Mouse (Mus musculus): Measurements from ENCODE around the gene Nhlh2. TPM values are rescaled to one million over a fixed set of nuclear protein-coding genes. Genes with fewer than 3 reads are reported as not detected.

The Nhlh2 gene
- polyA plus RNA-seq, 1 experiment from 2014 or later = not detected

GRCm38 (mm10) chr3:102052036-102052435 is 42.2 kb downstream of the Nhlh2 start:
- Histone ChIP-seq H3K27ac (replicated peaks) (no peak overlapping the region), H3K4me1 (replicated peaks; ENCODE audit: control insufficient read depth, insufficient read depth) (no peaks in the 10 kb centered on the region)

GRCm38 (mm10) chr3:102053293-102053692 is 43.4 kb downstream of the Nhlh2 start:
- Histone ChIP-seq H3K36me3 (ENCODE audit: control insufficient read depth, insufficient read depth, low read length) (no peaks in the 10 kb centered on the region), H3K9ac (ENCODE audit: low read length) (no peak overlapping the region), H3K27me3 (ENCODE audit: control insufficient read depth, insufficient read depth, low read length) (no peaks in the 10 kb centered on the region), H3K4me3 (ENCODE audit: low read depth, low read length) (no peak overlapping the region), H3K9me3 (ENCODE audit: control insufficient read depth, low read length) (no peaks in the 10 kb centered on the region), H3K27ac (replicated peaks) (no peak overlapping the region), H3K4me1 (replicated peaks; ENCODE audit: control insufficient read depth, insufficient read depth) (no peaks in the 10 kb centered on the region), H3K4me2 (replicated peaks; ENCODE audit: low read depth) (no peak overlapping the region)
- TF ChIP-seq EP300 (optimal IDR thresholded peaks at IDR 0.05) (no peak), CTCF (IDR thresholded peaks at IDR 0.05; ENCODE audit: low read depth) (no peak)
- DNase-seq (ENCODE audit: low spot score) = no peak
- ATAC-seq (ENCODE audit: low FRiP score, low TSS enrichment) = no peak
- WGBS = 56% methylated on average over 8 of the region's 8 CpGs

More at GRCm38 (mm10) chr3:102052036-102052435, 42.2 kb downstream of the Nhlh2 start:
- Histone ChIP-seq H3K4me3 (ENCODE audit: low read depth, low read length) (no peak overlapping the region), H3K27me3 (ENCODE audit: control insufficient read depth, insufficient read depth, low read length) (no peaks in the 10 kb centered on the region), H3K9me3 (ENCODE audit: control insufficient read depth, low read length) (no peaks in the 10 kb centered on the region), H3K9ac (ENCODE audit: low read length) (no peak overlapping the region), H3K4me2 (replicated peaks; ENCODE audit: low read depth) (no peak overlapping the region), H3K36me3 (ENCODE audit: control insufficient read depth, insufficient read depth, low read length) (no peaks in the 10 kb centered on the region)
- TF ChIP-seq EP300 (optimal IDR thresholded peaks at IDR 0.05) = no peak
- TF ChIP-seq CTCF (IDR thresholded peaks at IDR 0.05; ENCODE audit: low read depth) = no peak
- ATAC-seq (ENCODE audit: low FRiP score, low TSS enrichment) (no peak), DNase-seq (ENCODE audit: low spot score) (no peak)
- WGBS = 37% methylated on average over 3 of the region's 3 CpGs

- Histone ChIP-seq H3K9me3 (ENCODE audit: control insufficient read depth, low read length) (no peaks in the 10 kb centered on the region), H3K27ac (replicated peaks) (no peak overlapping the region), H3K4me2 (replicated peaks; ENCODE audit: low read depth) (no peak overlapping the region), H3K27me3 (ENCODE audit: control insufficient read depth, insufficient read depth, low read length) (no peaks in the 10 kb centered on the region), H3K9ac (ENCODE audit: low read length) (no peak overlapping the region), H3K4me1 (replicated peaks; ENCODE audit: control insufficient read depth, insufficient read depth) (no peaks in the 10 kb centered on the region), H3K36me3 (ENCODE audit: control insufficient read depth, insufficient read depth, low read length) (no peaks in the 10 kb centered on the region), H3K4me3 (ENCODE audit: low read depth, low read length) (no peak overlapping the region)
- 66% methylated on average over 4 of the region's 4 CpGs for WGBS
- TF ChIP-seq CTCF (IDR thresholded peaks at IDR 0.05; ENCODE audit: low read depth) (no peak), EP300 (optimal IDR thresholded peaks at IDR 0.05) (no peak)
- ATAC-seq (ENCODE audit: low FRiP score, low TSS enrichment) (no peak), DNase-seq (ENCODE audit: low spot score) (no peak)
Observed at GRCm38 (mm10) chr3:102055878-102056277, 46.0 kb downstream of the Nhlh2 start.

GRCm38 (mm10) chr3:102060065-102060464 is 50.2 kb downstream of the Nhlh2 start:
- WGBS = 71% methylated on average over 6 of the region's 6 CpGs
- Histone ChIP-seq H3K36me3 (ENCODE audit: control insufficient read depth, insufficient read depth, low read length) (no peaks in the 10 kb centered on the region), H3K4me3 (ENCODE audit: low read depth, low read length) (no peak overlapping the region), H3K4me1 (replicated peaks; ENCODE audit: control insufficient read depth, insufficient read depth) (no peaks in the 10 kb centered on the region), H3K27ac (replicated peaks) (no peak overlapping the region), H3K9me3 (ENCODE audit: control insufficient read depth, low read length) (no peaks in the 10 kb centered on the region), H3K4me2 (replicated peaks; ENCODE audit: low read depth) (no peak overlapping the region), H3K9ac (ENCODE audit: low read length) (no peak overlapping the region), H3K27me3 (ENCODE audit: control insufficient read depth, insufficient read depth, low read length) (no peaks in the 10 kb centered on the region)
- TF ChIP-seq EP300 (optimal IDR thresholded peaks at IDR 0.05) (no peak), CTCF (IDR thresholded peaks at IDR 0.05; ENCODE audit: low read depth) (peak; percentile 56)
- ATAC-seq (ENCODE audit: low FRiP score, low TSS enrichment) (no peak), DNase-seq (ENCODE audit: low spot score) (no peak)

- Histone ChIP-seq H3K4me3 (ENCODE audit: low read depth, low read length) (no peak overlapping the region), H3K36me3 (ENCODE audit: control insufficient read depth, insufficient read depth, low read length) (no peaks in the 10 kb centered on the region), H3K9ac (ENCODE audit: low read length) (no peak overlapping the region), H3K27ac (replicated peaks) (no peak overlapping the region), H3K9me3 (ENCODE audit: control insufficient read depth, low read length) (no peaks in the 10 kb centered on the region), H3K4me1 (replicated peaks; ENCODE audit: control insufficient read depth, insufficient read depth) (no peaks in the 10 kb centered on the region), H3K4me2 (replicated peaks; ENCODE audit: low read depth) (no peak overlapping the region), H3K27me3 (ENCODE audit: control insufficient read depth, insufficient read depth, low read length) (no peaks in the 10 kb centered on the region)
- 46% methylated on average over 14 of the region's 14 CpGs for WGBS
- DNase-seq (ENCODE audit: low spot score) (peak; percentile 63), ATAC-seq (ENCODE audit: low FRiP score, low TSS enrichment) (no peak)
- TF ChIP-seq EP300 (optimal IDR thresholded peaks at IDR 0.05) = no peak
- TF ChIP-seq CTCF (IDR thresholded peaks at IDR 0.05; ENCODE audit: low read depth) = peak; percentile 82
Observed at GRCm38 (mm10) chr3:102061923-102062670, 52.2 kb downstream of the Nhlh2 start.

GRCm38 (mm10) chr3:102062671-102063010 is 52.8 kb downstream of the Nhlh2 start:
- Histone ChIP-seq H3K27me3 (ENCODE audit: control insufficient read depth, insufficient read depth, low read length) (no peaks in the 10 kb centered on the region), H3K4me2 (replicated peaks; ENCODE audit: low read depth) (no peak overlapping the region), H3K9ac (ENCODE audit: low read length) (no peak overlapping the region), H3K4me3 (ENCODE audit: low read depth, low read length) (no peak overlapping the region), H3K27ac (replicated peaks) (no peak overlapping the region), H3K9me3 (ENCODE audit: control insufficient read depth, low read length) (no peaks in the 10 kb centered on the region), H3K4me1 (replicated peaks; ENCODE audit: control insufficient read depth, insufficient read depth) (no peaks in the 10 kb centered on the region), H3K36me3 (ENCODE audit: control insufficient read depth, insufficient read depth, low read length) (no peaks in the 10 kb centered on the region)
- 38% methylated on average over 8 of the region's 8 CpGs for WGBS
- DNase-seq (ENCODE audit: low spot score) (no peak), ATAC-seq (ENCODE audit: low FRiP score, low TSS enrichment) (no peak)
- no peak for TF ChIP-seq EP300 (optimal IDR thresholded peaks at IDR 0.05)
- no peak for TF ChIP-seq CTCF (IDR thresholded peaks at IDR 0.05; ENCODE audit: low read depth)

All from stomach, postnatal 0 days (tissue).